Mouse (Mus musculus): ENCODE data around the gene Fam171a2.

Fam171a2 gene

DNA sequence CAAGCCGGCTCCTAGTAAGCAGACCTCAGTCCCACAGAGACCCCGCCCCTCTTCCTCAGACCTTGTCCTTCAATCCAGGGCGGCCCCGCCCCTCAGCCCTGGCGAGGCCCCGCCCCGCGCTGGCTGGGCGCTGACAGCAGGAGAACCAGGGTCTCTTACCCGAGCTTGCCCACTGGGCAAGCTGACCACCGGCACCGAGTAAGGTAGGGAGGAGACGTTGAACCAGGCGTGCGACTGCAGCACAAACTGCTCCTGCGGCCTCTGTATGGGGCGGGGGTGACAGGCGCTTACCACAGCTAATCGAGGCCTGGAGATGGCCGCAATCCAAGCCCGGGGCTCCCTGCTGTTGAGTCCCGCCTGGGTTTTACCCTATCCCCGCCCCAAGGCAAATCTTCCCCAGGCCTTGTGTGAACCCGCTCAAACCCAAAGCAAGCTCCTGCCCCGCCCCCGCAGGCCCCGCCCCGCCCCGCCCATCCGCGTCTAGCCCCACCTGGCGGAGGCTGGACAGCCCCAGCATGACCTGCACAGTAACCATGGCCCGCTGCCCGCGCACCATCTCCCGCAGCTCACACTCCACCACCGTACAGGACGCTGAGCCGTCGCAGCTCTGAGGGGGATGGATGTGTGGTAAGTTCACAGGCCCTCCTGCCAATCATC is 8.4 kb upstream of the Fam171a2 start:
- in situ Hi-C loops (cut with MboI, MseI), result no loop called here

DNA sequence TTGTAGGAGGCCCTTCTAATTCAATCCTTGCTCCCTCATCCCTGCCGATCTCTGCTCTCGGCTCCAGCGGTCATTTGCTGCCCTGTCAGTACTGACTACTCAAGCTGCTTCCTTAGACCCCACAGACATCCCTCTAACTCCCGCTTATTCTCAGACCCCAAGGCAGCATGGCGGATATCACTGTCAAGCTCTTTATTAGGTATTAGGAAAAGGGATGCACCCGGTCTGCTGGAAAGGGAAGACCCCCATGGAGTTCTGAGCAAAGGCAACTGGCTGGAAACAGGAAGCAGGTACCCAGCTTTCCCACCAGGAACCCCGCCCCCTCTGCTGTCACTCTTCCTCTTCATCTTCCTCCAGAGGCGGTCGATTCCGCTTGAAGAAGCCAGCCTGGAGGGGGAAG is 5.6 kb upstream of the Fam171a2 start:
- in situ Hi-C loops (cut with MboI, MseI), result no loop called here

- in situ Hi-C loops (cut with MboI, MseI), result no loop called here
Measured at GRCm38 (mm10) chr11:102449043-102450008, 1.8 kb upstream of the Fam171a2 start.

DNA sequence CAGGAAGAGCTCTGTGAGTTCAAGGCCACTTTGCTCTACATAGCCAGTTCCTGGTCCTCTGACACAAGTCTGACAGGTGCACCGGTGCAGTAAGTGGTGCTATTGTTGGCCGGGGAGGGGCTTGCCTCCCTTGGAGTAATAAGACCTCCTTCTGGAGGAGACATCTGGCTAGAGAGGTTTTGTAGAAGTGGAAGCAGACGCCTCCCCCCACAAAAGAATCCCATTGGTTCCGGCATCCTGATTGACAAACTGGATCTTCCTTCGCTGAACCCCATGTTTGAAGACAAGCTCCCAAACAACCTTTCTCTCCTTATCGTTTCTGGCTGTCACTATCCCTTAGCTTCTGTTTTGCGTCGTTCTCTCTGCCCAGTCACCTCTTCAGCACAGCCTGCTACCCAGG is 845 bp upstream of the Fam171a2 start:
- in situ Hi-C loops (cut with MboI, MseI), result no loop called here

DNA sequence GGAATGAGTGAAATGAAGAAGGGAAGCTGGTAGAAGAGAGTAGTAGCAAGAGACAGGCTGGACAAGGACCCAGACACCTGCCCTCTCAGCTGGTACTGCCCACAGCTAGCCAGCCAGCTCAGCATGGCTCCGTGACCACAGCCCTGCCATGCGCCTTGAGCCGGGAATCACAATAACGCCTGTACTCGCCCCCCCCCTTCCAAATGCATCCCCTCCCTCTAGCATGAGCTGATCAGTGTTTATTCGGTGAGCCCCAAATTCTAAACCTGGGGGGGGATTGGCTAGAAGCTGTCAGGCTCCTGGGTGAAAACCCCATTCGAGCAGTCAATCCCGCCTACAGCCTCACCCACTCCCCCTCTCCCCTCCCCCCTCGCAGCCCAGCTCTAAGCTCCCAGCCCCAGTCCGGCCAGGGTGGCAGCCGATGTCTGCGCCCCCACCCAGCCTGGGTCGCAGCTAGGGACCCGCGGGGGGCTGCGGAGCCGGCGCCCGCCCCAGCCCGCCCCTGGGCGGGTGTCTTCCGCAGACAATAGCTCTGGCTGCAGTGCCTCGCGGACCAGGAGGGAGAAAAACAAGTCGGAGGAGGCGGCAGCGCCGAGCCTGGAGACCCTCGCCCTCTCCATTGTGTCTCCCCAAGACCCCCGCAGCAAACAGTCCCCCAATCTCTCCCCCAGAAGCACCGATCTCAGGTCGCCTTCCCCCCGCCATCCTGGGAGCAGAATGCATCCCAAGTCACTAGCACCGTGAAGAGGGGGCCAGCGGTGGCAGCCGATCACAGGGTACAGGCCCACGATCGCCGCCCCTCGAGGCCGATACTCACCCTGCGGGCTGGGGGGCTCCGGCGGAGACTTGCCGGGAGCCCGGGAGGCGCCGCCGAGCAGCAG is 661 bp downstream of the Fam171a2 start:
- in situ Hi-C loops (cut with MboI, MseI), result no loop called here

GRCm38 (mm10) chr11:102445891-102446361 is 1.6 kb downstream of the Fam171a2 start:
- in situ Hi-C loops (cut with MboI, MseI), result no loop called here

DNA sequence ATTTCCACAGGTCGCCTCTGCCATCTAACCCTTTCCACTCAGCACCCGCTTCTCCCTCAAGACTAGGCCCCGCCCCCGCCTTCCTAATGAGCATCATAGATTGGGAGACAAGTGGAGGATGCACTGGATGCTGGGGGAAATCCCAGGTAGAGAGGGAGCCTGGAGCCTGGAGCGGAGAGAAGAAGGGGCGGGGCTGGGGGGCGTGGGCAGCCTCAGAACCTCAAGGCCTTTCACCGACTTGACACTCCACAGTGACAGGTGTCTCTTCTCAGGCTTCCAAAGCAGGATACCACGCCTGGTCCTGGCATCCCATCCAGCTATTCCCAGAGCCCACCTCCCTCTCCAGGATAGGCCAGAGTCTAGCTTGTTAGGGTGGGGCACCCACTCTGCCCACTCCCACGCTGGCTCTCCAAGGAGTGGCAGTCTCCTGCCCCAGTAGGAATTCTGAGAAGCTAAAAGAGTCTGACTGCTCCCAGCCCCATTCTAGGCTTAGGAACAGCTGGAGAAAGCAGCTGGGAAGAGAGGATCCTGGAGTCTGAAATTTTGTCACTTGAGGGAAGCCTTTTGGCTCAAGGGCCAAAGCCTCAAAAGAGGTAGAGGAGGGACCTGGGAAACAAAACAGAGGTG is 2.1 kb downstream of the Fam171a2 start:
- in situ Hi-C loops (cut with MboI, MseI), result no loop called here

DNA sequence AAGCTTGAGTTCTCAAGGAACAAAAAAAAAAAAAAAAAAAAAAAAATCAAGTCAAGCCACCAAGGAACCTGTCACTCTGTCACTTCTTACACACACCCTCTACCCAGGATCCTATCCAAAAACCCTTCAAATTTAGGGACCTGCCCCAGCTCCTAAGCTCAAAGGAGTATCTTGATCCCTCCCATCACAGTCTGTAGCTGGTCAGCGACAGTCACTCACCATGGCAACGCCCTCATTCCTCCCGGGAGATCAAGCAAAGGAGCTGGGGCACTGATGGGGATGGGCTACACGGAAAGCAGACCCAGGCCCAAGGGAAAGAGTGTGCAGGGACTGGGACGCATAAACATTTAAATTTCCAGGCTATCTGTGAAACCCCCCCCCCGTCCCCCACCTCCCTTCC is 2.7 kb downstream of the Fam171a2 start:
- in situ Hi-C loops (cut with MboI, MseI), result no loop called here

GRCm38 (mm10) chr11:102444321-102444720 is 3.2 kb downstream of the Fam171a2 start:
- in situ Hi-C loops (cut with MboI, MseI), result no loop called here

DNA sequence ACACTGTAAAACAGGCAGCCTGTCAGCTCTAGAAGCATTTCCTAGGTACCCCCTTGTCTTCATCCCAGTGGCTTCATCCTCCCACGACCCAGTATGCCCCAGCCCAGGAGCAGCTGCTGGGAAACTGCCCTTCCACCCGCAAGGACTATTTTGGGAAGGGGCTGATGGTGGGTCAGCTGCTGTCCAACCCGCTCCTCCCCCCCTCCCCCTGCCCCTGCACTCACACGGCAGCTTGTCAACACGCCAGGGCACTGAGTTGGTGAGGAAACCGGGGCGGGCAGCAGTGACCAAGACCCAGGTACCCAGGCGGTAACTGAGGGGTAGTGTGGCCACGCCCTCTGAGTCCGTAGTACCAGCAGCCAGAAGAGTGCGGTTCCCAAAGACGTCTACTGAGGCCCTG is 3.7 kb downstream of the Fam171a2 start:
- in situ Hi-C loops (cut with MboI, MseI), result no loop called here

GRCm38 (mm10) chr11:102442089-102442488 is 5.4 kb downstream of the Fam171a2 start:
- in situ Hi-C loops (cut with MboI, MseI), result no loop called here

DNA sequence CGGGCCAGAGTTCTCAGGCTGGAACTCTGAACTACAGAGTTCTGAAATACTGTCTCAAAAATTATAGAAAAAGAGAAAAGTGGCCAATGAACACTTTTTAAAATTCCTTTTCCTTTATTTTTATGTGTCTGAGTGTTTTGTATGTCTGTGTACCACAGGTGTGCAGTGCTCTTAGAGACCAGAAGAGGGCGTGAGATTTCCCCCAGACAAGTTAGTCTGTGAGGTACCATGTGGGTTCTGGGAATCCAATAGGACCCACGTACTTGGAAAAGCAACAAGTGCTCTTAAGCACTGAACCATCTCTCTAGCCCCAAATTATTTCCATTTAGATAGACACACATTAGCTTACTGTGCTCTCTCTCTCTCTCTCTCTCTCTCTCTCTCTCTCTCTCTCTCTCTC is 6.0 kb downstream of the Fam171a2 start:
- in situ Hi-C loops (cut with MboI, MseI), result no loop called here

DNA sequence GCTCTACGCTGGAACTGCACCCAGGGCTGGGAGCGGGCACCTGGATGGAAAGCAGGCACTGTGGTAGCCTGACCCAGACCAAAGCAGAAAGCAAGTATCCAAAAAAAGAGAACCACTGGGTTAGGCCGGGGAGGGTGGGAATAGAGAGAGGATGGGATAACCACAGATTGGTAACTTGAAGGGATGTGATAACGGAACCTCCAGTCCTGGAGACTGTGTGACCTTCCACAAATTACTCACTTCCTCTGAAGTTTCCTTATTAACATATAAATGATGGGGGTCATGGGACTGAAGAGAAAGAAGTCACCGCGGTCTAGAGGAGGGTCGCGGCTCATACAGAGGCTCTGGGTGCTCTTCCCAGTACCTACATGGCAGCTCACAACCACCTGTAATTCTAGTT is 7.2 kb downstream of the Fam171a2 start:
- in situ Hi-C loops (cut with MboI, MseI), result no loop called here

DNA sequence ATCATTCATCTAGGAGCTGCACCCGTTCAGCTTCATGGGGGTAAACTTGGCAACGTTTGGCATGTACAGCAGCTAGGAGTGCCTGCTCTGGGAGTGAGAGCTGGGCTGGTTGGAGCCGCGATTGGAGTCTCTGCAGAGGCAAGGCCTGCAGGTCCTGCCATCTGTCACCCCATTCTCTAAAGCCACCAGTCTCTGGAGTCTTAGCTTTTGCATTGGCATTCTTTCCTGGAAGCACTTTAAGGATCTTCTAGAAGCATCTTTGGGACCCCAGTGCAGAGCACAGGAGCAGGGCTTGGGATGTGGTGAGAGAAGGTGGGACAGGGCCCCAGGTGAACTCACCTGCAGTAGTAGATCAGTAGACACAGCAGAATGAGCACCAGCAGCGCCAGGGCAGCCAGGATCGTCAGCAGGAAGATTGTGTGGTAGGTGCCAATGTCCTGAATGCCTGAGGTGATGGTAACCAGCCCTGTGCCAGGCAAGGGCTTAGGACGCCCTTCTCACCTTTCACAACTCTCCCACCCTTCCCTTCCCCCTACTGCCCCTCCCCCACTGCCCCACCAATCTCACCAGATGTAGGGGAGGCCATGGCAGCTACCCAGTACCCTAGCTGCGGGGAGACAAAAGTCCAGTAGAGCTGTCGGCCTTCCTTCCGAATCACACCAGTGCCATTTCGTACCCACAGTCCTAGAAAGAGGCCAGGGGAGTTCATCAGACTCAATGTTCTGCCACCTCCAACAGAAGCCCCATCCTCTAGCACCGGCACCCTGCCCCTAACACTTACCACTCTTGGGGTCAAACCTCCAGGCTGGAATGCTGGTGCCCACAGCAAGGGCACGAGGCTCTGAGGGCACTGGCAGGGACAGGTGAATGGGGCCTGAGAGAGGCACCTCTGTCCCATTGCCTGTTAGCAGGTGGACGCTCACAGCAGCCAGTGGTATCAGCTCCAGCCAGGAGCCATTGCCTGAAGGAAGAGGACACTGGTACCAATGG is 8.1 kb downstream of the Fam171a2 start:
- in situ Hi-C loops (cut with MboI, MseI), result no loop called here

GRCm38 (mm10) chr11:102438212-102439092 is 9.0 kb downstream of the Fam171a2 start:
- in situ Hi-C loops (cut with MboI, MseI), result no loop called here

DNA sequence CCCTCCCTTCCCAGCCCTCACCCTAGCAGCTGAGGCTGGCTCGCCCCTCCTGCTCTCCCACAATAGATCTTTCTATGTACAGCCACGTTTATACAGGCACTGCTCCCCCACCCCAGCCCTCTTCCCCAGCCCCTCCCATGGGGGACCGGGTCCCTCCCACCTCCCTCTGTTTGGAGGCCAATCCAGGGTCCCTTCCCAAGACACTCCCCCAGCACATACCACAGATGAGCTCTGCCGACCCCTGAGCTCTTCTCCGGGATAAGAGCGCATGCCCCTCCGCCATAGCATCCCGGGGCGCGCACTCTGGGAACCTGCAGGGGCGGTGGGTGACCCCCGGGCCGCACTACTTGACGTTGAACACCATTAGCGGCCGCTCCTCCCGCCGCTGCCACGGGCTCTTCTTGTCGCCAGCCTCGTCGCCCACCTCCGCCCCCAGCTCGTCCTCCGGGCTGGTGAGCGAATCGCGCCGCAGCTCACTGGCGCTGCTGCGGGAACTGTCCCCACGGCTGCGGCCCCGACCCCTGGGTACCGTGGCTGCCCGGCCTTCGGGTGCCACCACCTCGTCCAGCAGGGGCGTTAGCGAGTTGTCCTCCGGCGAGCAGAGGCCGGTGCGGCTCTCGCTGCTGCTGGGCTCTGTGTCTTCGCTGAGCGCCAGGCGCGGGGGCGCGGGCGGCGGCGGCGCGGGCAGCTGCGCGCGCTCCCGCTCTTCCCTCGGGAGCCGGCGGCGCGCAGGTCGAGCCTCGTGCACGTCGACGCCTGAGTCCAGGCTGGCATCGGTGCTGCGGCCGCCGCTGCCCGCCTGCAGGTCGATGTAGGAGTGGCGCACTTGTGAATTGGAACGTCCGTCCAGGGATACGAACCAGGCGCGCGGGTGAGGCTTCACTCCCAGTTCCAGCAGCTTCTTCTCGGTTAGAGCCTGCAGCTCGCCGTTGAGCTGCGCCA is 10.1 kb downstream of the Fam171a2 start:
- in situ Hi-C loops (cut with MboI, MseI), result no loop called here

GRCm38 (mm10) chr11:102436471-102436790 is 11.1 kb downstream of the Fam171a2 start:
- in situ Hi-C loops (cut with MboI, MseI), result no loop called here
